Mouse (Mus musculus): ENCODE data around the gene Pvalb. TPM values are rescaled to one million over a fixed set of nuclear protein-coding genes. Genes with fewer than 3 reads are reported as not detected.

Pvalb gene
- polyA plus RNA-seq, 1 experiment from 2014 or later, result not detected

DNA sequence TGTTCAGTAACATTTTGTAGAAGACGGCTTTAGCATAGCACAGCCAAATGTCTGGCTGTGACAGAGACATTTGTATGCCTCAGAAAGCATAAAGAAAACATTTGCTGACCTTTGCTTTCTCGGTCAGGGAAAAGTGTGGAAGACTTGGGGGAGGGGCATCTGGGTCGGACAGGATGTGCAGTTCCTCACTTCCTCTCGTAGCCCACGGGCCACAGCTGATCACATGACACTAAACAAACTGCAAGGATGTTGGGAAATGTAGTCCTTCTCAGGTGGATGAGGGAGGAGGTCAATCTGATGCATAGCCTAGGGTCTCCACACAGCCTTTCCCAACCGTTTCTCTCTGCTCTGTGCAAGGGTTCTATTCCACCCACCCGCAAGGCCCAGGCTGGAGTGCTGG is 57.6 kb downstream of the Pvalb start:
- no peak for ATAC-seq

More for the DNA sequence above, 57.6 kb downstream of the Pvalb start:
- no peaks in the 10 kb centered on the region for H3K27me3 ChIP-seq (replicated peaks; ENCODE audit: control insufficient read depth, insufficient read depth, low read length)
- no peak overlapping the region for H3K4me3 ChIP-seq (ENCODE audit: low read length)
- H3K27ac ChIP-seq (ENCODE audit: low read length), result no peak overlapping the region
- H3K4me2 ChIP-seq (ENCODE audit: low read depth, low read length), result no peak overlapping the region
- no peaks in the 10 kb centered on the region for H3K4me1 ChIP-seq (ENCODE audit: control insufficient read depth, insufficient read depth, low read length)
- WGBS, result 66% methylated on average over 7 of the region's 7 CpGs
- no peaks in the 10 kb centered on the region for H3K9me3 ChIP-seq (ENCODE audit: control insufficient read depth, low read length)
- no peak overlapping the region for H3K9ac ChIP-seq (ENCODE audit: low read depth, low read length)
- H3K36me3 ChIP-seq (ENCODE audit: control insufficient read depth, insufficient read depth, low read length), result no peaks in the 10 kb centered on the region

Other genes starting within 250 kb of the Pvalb start
- gene Foxred2, start 249.7 kb downstream of the Pvalb start, polyA plus RNA-seq (2015; fragmentation: Nextera tagmentation; extraction: Ambion mirVana), result 1.8 and 2.0 TPM in 2 replicates
- 166 and 186 TPM in 2 replicates for gene Eif3d, start 235.6 kb downstream of the Pvalb start, polyA plus RNA-seq (2015; fragmentation: Nextera tagmentation; extraction: Ambion mirVana)
- gene Cacng2, start 86.4 kb downstream of the Pvalb start, polyA plus RNA-seq (2015; fragmentation: Nextera tagmentation; extraction: Ambion mirVana), result 0.06 and 0.07 TPM in 2 replicates
- gene Ift27, start 32.3 kb downstream of the Pvalb start, polyA plus RNA-seq (2015; fragmentation: Nextera tagmentation; extraction: Ambion mirVana), result 51.7 and 57.4 TPM in 2 replicates
- gene Ncf4, start 38.4 kb upstream of the Pvalb start, polyA plus RNA-seq (2015; fragmentation: Nextera tagmentation; extraction: Ambion mirVana), result 4.2 and 5.6 TPM in 2 replicates
- gene Csf2rb2, start 99.3 kb upstream of the Pvalb start, polyA plus RNA-seq (2015; fragmentation: Nextera tagmentation; extraction: Ambion mirVana), result 0.24 and 0.32 TPM in 2 replicates
- 2.1 and 2.4 TPM in 2 replicates for gene Csf2rb, start 119.4 kb upstream of the Pvalb start, polyA plus RNA-seq (2015; fragmentation: Nextera tagmentation; extraction: Ambion mirVana)
- not detected in 2 replicates for gene Tex33, start 189.5 kb upstream of the Pvalb start, polyA plus RNA-seq (2015; fragmentation: Nextera tagmentation; extraction: Ambion mirVana)
- 62.9 and 68.1 TPM in 2 replicates for gene Tst, start 199.5 kb upstream of the Pvalb start, polyA plus RNA-seq (2015; fragmentation: Nextera tagmentation; extraction: Ambion mirVana)
- 3.0 and 3.4 TPM in 2 replicates for gene Mpst, start 200.0 kb upstream of the Pvalb start, polyA plus RNA-seq (2015; fragmentation: Nextera tagmentation; extraction: Ambion mirVana)
- 20.2 and 23.6 TPM in 2 replicates for gene Kctd17, start 222.2 kb upstream of the Pvalb start, polyA plus RNA-seq (2015; fragmentation: Nextera tagmentation; extraction: Ambion mirVana)